In the genomic region with DNA sequence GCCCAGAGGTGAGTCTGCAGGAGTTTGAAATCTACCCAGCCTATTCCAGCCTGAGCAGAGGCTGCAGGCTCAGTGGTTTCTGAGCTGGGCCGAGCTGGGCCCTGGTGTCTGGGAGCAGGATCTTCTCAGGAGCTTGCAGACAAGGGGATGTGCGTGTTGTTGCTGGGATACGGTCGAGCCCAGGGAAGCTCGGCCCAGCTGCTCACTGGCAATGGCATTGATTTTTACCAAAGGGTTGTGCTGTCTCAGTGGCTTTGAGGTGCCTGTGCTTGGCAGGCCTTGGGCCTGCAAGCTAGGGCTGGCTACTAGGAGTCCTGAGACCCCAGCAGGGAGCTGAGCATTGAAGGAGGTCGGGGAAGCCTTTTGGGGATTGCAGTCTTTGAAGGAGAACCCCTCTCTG, we compare ENCODE assay signal across 18 mouse cellular contexts. TPM values are rescaled to one million over a fixed set of nuclear protein-coding genes. Genes with fewer than 3 reads are reported as not detected.
A peak's percentile ranks its signal among the peaks of the same experiment; 100 is the strongest.
DNase-seq lines count a peak whose midpoint lies in the region; ATAC-seq and TF ChIP-seq lines count a peak whose summit lies in the region.
"Had no signal": no experiment of that assay in that cellular context is flagged by ENCODE, and none has a peak within 500 bp of the region (broad histone marks: within the 10 kb centered on the region; RNA-seq: fewer than 3 reads in every experiment).

No protein-coding gene starts in this region.

- H3K4me2 ChIP-seq in hindbrain, embryonic 11.5 days (replicated peaks; ENCODE audit: low read depth, low read length), result no peak overlapping the region
- no peak overlapping the region for H3K4me2 ChIP-seq in hindbrain, embryonic 15.5 days
- no peak overlapping the region for H3K4me2 ChIP-seq in midbrain, embryonic 14.5 days (ENCODE audit: low read length)
- H3K4me2 ChIP-seq: kidney, embryonic 15.5 days; liver, embryonic 11.5 days had no signal

- TF ChIP-seq CTCF in brain, embryonic 14.5 days (IDR thresholded peaks at IDR 0.05; ENCODE audit: borderline replicate concordance, extremely low read depth, insufficient read depth, insufficient read length), result no peak

- TF ChIP-seq POLR2A in brain, embryonic 14.5 days (IDR thresholded peaks at IDR 0.05; ENCODE audit: borderline replicate concordance, extremely low read depth, insufficient read depth, insufficient read length, poor library complexity, severe bottlenecking), result no peak

- H3K4me3 ChIP-seq in hindbrain, embryonic 10.5 days, result no peak overlapping the region
- no peak overlapping the region for H3K4me3 ChIP-seq in hindbrain, embryonic 11.5 days (ENCODE audit: low read depth, low read length)
- H3K4me3 ChIP-seq in hindbrain, embryonic 15.5 days, result no peak overlapping the region
- H3K4me3 ChIP-seq in midbrain, embryonic 14.5 days (replicated peaks; ENCODE audit: low read depth, low read length), result no peak overlapping the region
- H3K4me3 ChIP-seq: forebrain, embryonic 10.5 days; kidney, embryonic 15.5 days; megakaryocyte, embryonic 14.5 days; myocyte had no signal

- H3K27me3 ChIP-seq in hindbrain, embryonic 10.5 days (ENCODE audit: insufficient read depth, poor library complexity, severe bottlenecking), result no peaks in the 10 kb centered on the region
- no peaks in the 10 kb centered on the region for H3K27me3 ChIP-seq in hindbrain, embryonic 11.5 days (ENCODE audit: control insufficient read depth, insufficient read depth, low read length)
- no peaks in the 10 kb centered on the region for H3K27me3 ChIP-seq in hindbrain, embryonic 15.5 days
- H3K27me3 ChIP-seq in midbrain, embryonic 14.5 days (ENCODE audit: control insufficient read depth, insufficient read depth, low read length), result no peaks in the 10 kb centered on the region
- H3K27me3 ChIP-seq: kidney, embryonic 15.5 days had no signal

- H3K27ac ChIP-seq in hindbrain, embryonic 10.5 days, result peak overlapping the region; percentile 70
- no peak overlapping the region for H3K27ac ChIP-seq in hindbrain, embryonic 11.5 days (ENCODE audit: low read depth, low read length)
- H3K27ac ChIP-seq in hindbrain, embryonic 15.5 days (replicated peaks), result peak overlapping the region; percentile 14; the same call in 1 of the 2 replicates
- peak overlapping the region; percentile 67; the same call in 1 of the 2 replicates for H3K27ac ChIP-seq in midbrain, embryonic 14.5 days (replicated peaks; ENCODE audit: low read depth, low read length)
- H3K27ac ChIP-seq: forebrain, embryonic 10.5 days; kidney, embryonic 15.5 days had no signal

- H3K4me1 ChIP-seq in hindbrain, embryonic 10.5 days (replicated peaks), result peaks cover 16% of the 10 kb centered on the region
- H3K4me1 ChIP-seq in hindbrain, embryonic 11.5 days (replicated peaks; ENCODE audit: control insufficient read depth, insufficient read depth, low read length), result no peaks in the 10 kb centered on the region; the same call in 1 of the 2 replicates
- H3K4me1 ChIP-seq in hindbrain, embryonic 15.5 days (replicated peaks), result peaks cover 6% of the 10 kb centered on the region
- no peaks in the 10 kb centered on the region for H3K4me1 ChIP-seq in midbrain, embryonic 14.5 days (ENCODE audit: control insufficient read depth, insufficient read depth, low read length)
- H3K4me1 ChIP-seq: forebrain, embryonic 10.5 days; megakaryocyte, embryonic 14.5 days had no signal

- H3K9me3 ChIP-seq in hindbrain, embryonic 10.5 days, result no peaks in the 10 kb centered on the region
- no peaks in the 10 kb centered on the region for H3K9me3 ChIP-seq in hindbrain, embryonic 11.5 days (ENCODE audit: control insufficient read depth, low read length)
- no peaks in the 10 kb centered on the region for H3K9me3 ChIP-seq in hindbrain, embryonic 15.5 days
- no peaks in the 10 kb centered on the region for H3K9me3 ChIP-seq in midbrain, embryonic 14.5 days (ENCODE audit: control insufficient read depth, low read length)
- H3K9me3 ChIP-seq: forebrain, embryonic 10.5 days; kidney, embryonic 15.5 days; megakaryocyte, embryonic 14.5 days had no signal

- peak; percentile 22 for DNase-seq in hindbrain, embryonic 10.5 days (ENCODE audit: low spot score)
- DNase-seq in hindbrain, embryonic 11.5 days (ENCODE audit: low spot score), result no peak
- peak; percentile 62 for DNase-seq in brain, embryonic 14.5 days (ENCODE audit: low read depth)
- peak; percentile 52 for DNase-seq in midbrain, embryonic 14.5 days
- no peak for DNase-seq in spleen, postnatal 36 days (ENCODE audit: low spot score in 2 of 2)
- no peak for DNase-seq in frontal cortex, postnatal 36 days (ENCODE audit: low spot score in 2 of 2)
- DNase-seq: adrenal gland, adult 8-10 months; cerebellum, adult 11 months; gastrocnemius, postnatal 36 days; lung, adult 2 months; right cerebral cortex, postnatal 4 days had no signal

- no peaks in the 10 kb centered on the region for H3K36me3 ChIP-seq in hindbrain, embryonic 10.5 days
- H3K36me3 ChIP-seq in hindbrain, embryonic 11.5 days (ENCODE audit: control insufficient read depth, insufficient read depth, low read length), result no peaks in the 10 kb centered on the region
- no peaks in the 10 kb centered on the region for H3K36me3 ChIP-seq in hindbrain, embryonic 15.5 days
- no peaks in the 10 kb centered on the region for H3K36me3 ChIP-seq in midbrain, embryonic 14.5 days (ENCODE audit: control insufficient read depth, insufficient read depth, low read length)
- H3K36me3 ChIP-seq: forebrain, embryonic 10.5 days; kidney, embryonic 15.5 days had no signal

- ATAC-seq in hindbrain, embryonic 11.5 days (ENCODE audit: low FRiP score), result no peak
- ATAC-seq in hindbrain, embryonic 15.5 days (ENCODE audit: low FRiP score, low read depth), result peak; percentile 68; the same call in 1 of the 2 replicates
- no peak for ATAC-seq in midbrain, embryonic 14.5 days (ENCODE audit: low FRiP score, low TSS enrichment)
- ATAC-seq: intestine, postnatal 0 days had no signal

- H3K9ac ChIP-seq in hindbrain, embryonic 11.5 days (ENCODE audit: low read depth, low read length), result no peak overlapping the region
- H3K9ac ChIP-seq in hindbrain, embryonic 15.5 days, result no peak overlapping the region
- no peak overlapping the region for H3K9ac ChIP-seq in midbrain, embryonic 14.5 days (replicated peaks; ENCODE audit: low read length)
- H3K9ac ChIP-seq: kidney, embryonic 15.5 days had no signal

- 62% methylated on average over 6 of the region's 6 CpGs for WGBS in hindbrain, embryonic 10.5 days
- WGBS in hindbrain, embryonic 11.5 days, result 71% methylated on average over 6 of the region's 6 CpGs
- 47% methylated on average over 6 of the region's 6 CpGs for WGBS in hindbrain, embryonic 15.5 days
- WGBS in midbrain, embryonic 14.5 days, result 39% methylated on average over 6 of the region's 6 CpGs

RNA-seq across cellular contexts. Expression of gene Adamts2, which starts 30.4 kb away (rescaled TPM):
- 1.3 and 2.8 TPM in 2 replicates for polyA plus RNA-seq in hindbrain, embryonic 10.5 days (2016; fragmentation: Nextera tagmentation; extraction: Ambion mirVana)
- 1.8 and 2.4 TPM in 2 replicates for polyA plus RNA-seq in hindbrain, embryonic 11.5 days (2014; fragmentation: Nextera tagmentation; extraction: Ambion mirVana)
- polyA plus RNA-seq in brain, embryonic 14.5 days (2012; rRNA removed), result 4.8 and 8.2 TPM in 2 replicates
- polyA plus RNA-seq in hindbrain, embryonic 15.5 days (2015; fragmentation: Nextera tagmentation; extraction: Ambion mirVana), result 5.5 and 5.9 TPM in 2 replicates
- 2.7 and 3.4 TPM in 2 replicates for polyA plus RNA-seq in midbrain, embryonic 14.5 days (2014; fragmentation: Nextera tagmentation; extraction: Ambion mirVana)

Comparison
In these comparisons a context has a peak if more than half of its experiments do, and no peak if none do; other contexts are left out.
1. DNase-seq: peak in hindbrain, embryonic 10.5 days (single experiment), brain, embryonic 14.5 days (single experiment) and midbrain, embryonic 14.5 days (single experiment); none in hindbrain, embryonic 11.5 days (single experiment), spleen, postnatal 36 days (0 of 2) and frontal cortex, postnatal 36 days (0 of 2).